Mouse (Mus musculus) heart, adult 11 months (tissue): ENCODE results near the gene Gm20937.
"Not testable (repeated sequence)": the region's sequence is repeated elsewhere in the genome, so short reads cannot be mapped to it uniquely, and the experiment has no call there.

ENCODE experiments used
- DNase-seq: peaks from one replicate; pipeline ENCODE4 v3.0.0; 2022

Gene Gm20937

GRCm38 (mm10) chrY:68294798-68295197 is at the start of gene Gm20937:
TSS of gene Gm20937 (minus strand) at chrY:68294898.
- not testable (repeated sequence) for DNase-seq
